Mouse (Mus musculus) limb, embryonic 13.5 days (tissue): ENCODE data around the gene Fam161a. TPM values are rescaled to one million over a fixed set of nuclear protein-coding genes. Genes with fewer than 3 reads are reported as not detected.

ENCODE experiments used
- ATAC-seq: fragments of 200-750 bp; cut with Nextera tagmentation; 2 replicates; pipeline ENCODE4 v1.8.0; 2017; ENCODE audit warnings: low read depth, moderate number of reproducible peaks, moderate TSS enrichment; ENCODE audit not compliant: low FRiP score
- H3K27ac ChIP-seq: fragments of 300-500 bp; sonication (generic); 2 replicates; pipeline ENCODE4 v1.5.1; 2015; ENCODE audit warnings: inconsistent platforms, mild to moderate bottlenecking, moderate library complexity
- H3K27me3 ChIP-seq: fragments of 300-500 bp; sonication (generic); 2 replicates; pipeline ENCODE4 v1.6.1; 2015; ENCODE audit warnings: mild to moderate bottlenecking, inconsistent platforms
- H3K36me3 ChIP-seq: fragments of 300-500 bp; sonication (generic); 2 replicates; pipeline ENCODE4 v1.6.1; 2015; ENCODE audit warnings: inconsistent platforms, mild to moderate bottlenecking, moderate library complexity
- H3K4me1 ChIP-seq: fragments of 300-500 bp; sonication (generic); 2 replicates; pipeline ENCODE4 v1.6.1; 2015; ENCODE audit warnings: inconsistent platforms
- H3K4me2 ChIP-seq: fragments of 300-500 bp; sonication (generic); replicated peaks from 2 replicates; pipeline ENCODE4 v1.6.1; 2015; ENCODE audit warnings: inconsistent platforms, mild to moderate bottlenecking, moderate library complexity
- H3K4me3 ChIP-seq: fragments of 300-500 bp; sonication (generic); 2 replicates; pipeline ENCODE4 v1.5.1; 2015; ENCODE audit warnings: moderate library complexity, mild to moderate bottlenecking, inconsistent platforms
- H3K9ac ChIP-seq: fragments of 300-500 bp; sonication (generic); 2 replicates; pipeline ENCODE4 v1.6.1; 2015; ENCODE audit warnings: mild to moderate bottlenecking, inconsistent platforms
- H3K9me3 ChIP-seq: fragments of 300-500 bp; sonication (generic); 2 replicates; pipeline ENCODE4 v1.6.1; 2016; ENCODE audit warnings: inconsistent platforms
- WGBS: fragments of 180-500 bp; shearing (Covaris S2); methylation state at CpG from one replicate; pipeline ENCODE4 v1.1.7; 2015; 5-methylcytosine and 5-hydroxymethylcytosine counted together
- polyA plus RNA-seq: library from polyadenylated mRNA; unstranded; fragments of >200 nt; fragmentation: Nextera tagmentation; extraction: Ambion mirVana; gene quantifications from 2 replicates; pipeline ENCODE4 v1.2.1, GENCODE M21; 2015

Gene Fam161a
- polyA plus RNA-seq, 1 experiment from 2014 or later, result 2.6 TPM

- no peak overlapping the region for H3K9ac ChIP-seq
- WGBS, result 93% methylated on average over 2 of the region's 2 CpGs
- H3K4me3 ChIP-seq, result no peak overlapping the region
- peaks cover 50% of the 10 kb centered on the region for H3K36me3 ChIP-seq
- H3K4me1 ChIP-seq, result peaks cover 12% of the 10 kb centered on the region
- no peaks in the 10 kb centered on the region for H3K27me3 ChIP-seq
- no peak overlapping the region for H3K27ac ChIP-seq
- ATAC-seq, result no peak
- no peak overlapping the region for H3K4me2 ChIP-seq
- no peaks in the 10 kb centered on the region for H3K9me3 ChIP-seq
Observed at GRCm38 (mm10) chr11:22994271-22994670, 13.1 kb upstream of the Fam161a start.

- no peak overlapping the region for H3K27ac ChIP-seq
- no peaks in the 10 kb centered on the region for H3K27me3 ChIP-seq
- H3K4me2 ChIP-seq, result no peak overlapping the region
- H3K4me1 ChIP-seq, result peaks cover 12% of the 10 kb centered on the region
- H3K4me3 ChIP-seq, result no peak overlapping the region
- no peak overlapping the region for H3K9ac ChIP-seq
- ATAC-seq, result no peak
- H3K36me3 ChIP-seq, result peaks cover 62% of the 10 kb centered on the region
- 90% methylated on average over 4 of the region's 4 CpGs for WGBS
- no peaks in the 10 kb centered on the region for H3K9me3 ChIP-seq
Observed at GRCm38 (mm10) chr11:22995461-22995860, 11.9 kb upstream of the Fam161a start.

- no peak overlapping the region for H3K4me2 ChIP-seq
- no peaks in the 10 kb centered on the region for H3K27me3 ChIP-seq
- no peak overlapping the region for H3K4me3 ChIP-seq
- no peak for ATAC-seq
- no peak overlapping the region for H3K9ac ChIP-seq
- H3K9me3 ChIP-seq, result no peaks in the 10 kb centered on the region
- H3K4me1 ChIP-seq, result no peaks in the 10 kb centered on the region
- H3K36me3 ChIP-seq, result peaks cover 81% of the 10 kb centered on the region
- H3K27ac ChIP-seq, result no peak overlapping the region
- WGBS, result 80% methylated on average over 1 of the region's 1 CpGs
Observed at GRCm38 (mm10) chr11:22998308-22998707, 9.0 kb upstream of the Fam161a start.

DNA sequence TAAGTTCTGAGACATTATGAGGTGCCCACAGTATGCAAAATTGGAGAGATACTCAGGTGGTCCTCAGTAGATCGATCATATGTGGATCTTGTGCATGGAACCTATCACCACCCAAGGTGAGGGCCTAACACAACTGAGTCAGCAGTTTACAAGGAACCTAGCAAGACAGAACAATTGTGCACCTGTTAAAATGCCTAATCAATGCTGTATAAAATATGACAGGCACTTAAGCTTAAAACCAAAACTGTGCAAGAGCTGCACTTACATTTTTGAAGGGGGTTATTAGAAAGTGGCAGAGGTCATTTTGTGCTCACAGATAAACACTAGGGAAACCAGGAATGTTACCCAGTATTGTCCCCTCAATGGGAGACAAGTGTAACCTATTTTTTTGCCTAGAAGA lies 2.1 kb upstream of the Fam161a start:
- peaks cover 42% of the 10 kb centered on the region for H3K36me3 ChIP-seq
- H3K27ac ChIP-seq, result no peak overlapping the region
- no peak for ATAC-seq
- no peak overlapping the region for H3K4me3 ChIP-seq
- 91% methylated on average over 1 of the region's 1 CpGs for WGBS
- no peaks in the 10 kb centered on the region for H3K27me3 ChIP-seq
- H3K4me2 ChIP-seq, result no peak overlapping the region
- H3K9ac ChIP-seq, result no peak overlapping the region
- H3K9me3 ChIP-seq, result no peaks in the 10 kb centered on the region
- peaks cover 4% of the 10 kb centered on the region; the same call in 1 of the 2 replicates for H3K4me1 ChIP-seq

DNA sequence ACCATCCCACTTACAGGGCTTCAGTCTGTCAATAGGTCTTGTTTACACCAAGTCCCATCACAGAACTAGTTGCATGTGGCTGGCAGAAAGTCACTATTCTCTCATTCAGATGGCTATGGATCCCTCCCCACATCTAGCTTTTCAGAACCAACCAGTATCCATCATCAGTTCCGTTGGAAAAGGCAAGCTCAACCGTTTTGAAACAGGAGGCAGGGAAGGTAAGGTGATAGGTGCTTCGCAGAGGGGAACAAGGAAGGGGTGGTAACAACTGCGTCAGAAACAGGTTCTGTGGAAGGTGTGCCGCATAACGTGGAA lies 208 bp upstream of the Fam161a start:
- 3% methylated on average over 6 of the region's 6 CpGs for WGBS
- H3K9ac ChIP-seq, result peak overlapping the region; percentile 76; the same call in 1 of the 2 replicates
- ATAC-seq, result no peak

DNA sequence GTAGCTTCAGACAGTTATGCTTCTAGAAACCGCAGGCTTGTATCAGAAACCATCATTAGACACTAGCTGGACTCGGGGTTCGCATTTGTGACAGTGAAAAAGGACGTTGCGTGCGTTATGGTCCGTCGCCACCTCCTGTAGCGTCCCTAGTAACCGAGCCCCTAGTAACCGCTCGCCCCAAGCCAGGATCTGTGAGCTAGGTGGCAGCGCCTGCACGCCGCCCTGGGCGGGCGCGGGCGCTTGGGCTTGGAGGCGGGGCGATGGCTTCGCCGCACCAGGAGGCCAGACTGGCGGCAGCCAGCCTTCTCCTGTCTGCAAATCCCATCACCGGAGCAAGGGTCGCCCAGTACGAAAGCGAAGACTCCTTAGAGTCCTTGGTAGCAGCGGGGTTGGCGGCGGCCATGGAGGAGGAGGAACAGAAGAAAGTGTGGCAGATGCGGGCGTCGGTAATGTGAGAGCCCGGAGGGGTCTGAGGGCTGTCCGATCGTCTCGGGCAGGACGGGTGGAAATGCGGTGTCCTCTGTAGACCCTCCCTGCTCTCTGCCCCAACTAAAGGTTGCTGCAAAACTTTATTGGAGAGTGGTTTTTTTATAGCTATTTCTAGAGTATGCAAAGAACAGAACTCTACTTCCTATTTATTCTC lies 971 bp downstream of the Fam161a start:
- peak overlapping the region; percentile 76 for H3K9ac ChIP-seq
- WGBS, result under 1% methylated on average over 40 of the region's 40 CpGs
- peak; percentile 92 for ATAC-seq
- no peaks in the 10 kb centered on the region for H3K27me3 ChIP-seq
- peaks cover 4% of the 10 kb centered on the region; the same call in 1 of the 2 replicates for H3K4me1 ChIP-seq
- H3K4me2 ChIP-seq, result peak overlapping the region; percentile 72
- H3K9me3 ChIP-seq, result no peaks in the 10 kb centered on the region
- H3K36me3 ChIP-seq, result peaks cover 20% of the 10 kb centered on the region
- H3K27ac ChIP-seq, result peak overlapping the region; percentile 75
- peak overlapping the region; percentile 52 for H3K4me3 ChIP-seq

More for the DNA sequence above, 208 bp upstream of the Fam161a start:
- Histone ChIP-seq H3K27ac (peak overlapping the region; percentile 75; the same call in 1 of the 2 replicates), H3K4me3 (peak overlapping the region; percentile 52), H3K27me3 (no peaks in the 10 kb centered on the region), H3K36me3 (peaks cover 27% of the 10 kb centered on the region), H3K4me2 (peak overlapping the region; percentile 72), H3K4me1 (peaks cover 4% of the 10 kb centered on the region; the same call in 1 of the 2 replicates), H3K9me3 (no peaks in the 10 kb centered on the region)

DNA sequence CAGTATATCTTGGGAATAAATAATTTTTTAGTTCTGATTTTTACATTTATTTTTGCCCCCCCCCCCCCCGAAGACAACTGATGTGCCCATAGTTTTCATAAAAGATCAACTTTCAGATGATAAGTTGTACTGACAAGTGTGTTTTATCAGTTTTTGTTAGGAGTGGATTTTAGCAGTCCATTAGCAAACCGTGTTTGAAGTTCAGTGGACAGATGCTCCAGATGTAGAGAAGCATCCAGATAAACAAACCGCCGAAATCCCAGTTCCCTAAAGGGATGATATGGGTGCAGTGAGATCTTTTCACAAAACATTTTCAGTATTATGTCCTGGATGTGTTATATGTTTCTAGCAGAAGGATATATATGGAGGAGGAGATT lies 1.5 kb downstream of the Fam161a start:
- peak overlapping the region; percentile 52 for H3K4me3 ChIP-seq
- H3K27ac ChIP-seq, result no peak overlapping the region; the same call in 1 of the 2 replicates
- peaks cover 4% of the 10 kb centered on the region; the same call in 1 of the 2 replicates for H3K4me1 ChIP-seq
- no peak for ATAC-seq
- no peaks in the 10 kb centered on the region for H3K27me3 ChIP-seq
- no peaks in the 10 kb centered on the region for H3K9me3 ChIP-seq
- 31% methylated on average over 4 of the region's 4 CpGs for WGBS
- peaks cover 15% of the 10 kb centered on the region for H3K36me3 ChIP-seq
- peak overlapping the region; percentile 76 for H3K9ac ChIP-seq
- peak overlapping the region; percentile 72 for H3K4me2 ChIP-seq

DNA sequence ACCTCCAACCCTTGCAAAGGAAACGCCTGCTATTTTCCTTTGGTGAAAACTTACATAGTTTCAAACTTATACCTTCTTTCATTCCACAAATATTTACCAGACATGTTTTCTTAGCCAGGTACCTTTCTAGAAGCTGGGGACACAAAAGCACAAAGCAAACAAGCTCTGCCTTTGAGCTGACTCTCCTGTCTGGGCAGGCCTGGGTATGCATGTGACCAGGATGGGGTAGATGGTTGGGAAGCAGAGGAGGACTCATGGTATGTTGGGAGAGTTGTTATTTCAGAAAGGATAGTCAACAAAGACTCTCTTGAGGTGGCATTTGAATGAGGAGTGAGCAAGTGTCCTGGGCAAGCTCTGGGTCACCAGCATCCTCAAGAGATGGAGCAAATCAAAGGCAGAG lies 5.8 kb downstream of the Fam161a start:
- H3K36me3 ChIP-seq, result no peaks in the 10 kb centered on the region
- no peak for ATAC-seq
- WGBS, result 68% methylated on average over 1 of the region's 1 CpGs
- H3K27me3 ChIP-seq, result no peaks in the 10 kb centered on the region
- H3K27ac ChIP-seq, result no peak overlapping the region
- no peaks in the 10 kb centered on the region for H3K4me1 ChIP-seq
- no peaks in the 10 kb centered on the region for H3K9me3 ChIP-seq
- H3K4me3 ChIP-seq, result no peak overlapping the region
- H3K4me2 ChIP-seq, result no peak overlapping the region
- H3K9ac ChIP-seq, result no peak overlapping the region

DNA sequence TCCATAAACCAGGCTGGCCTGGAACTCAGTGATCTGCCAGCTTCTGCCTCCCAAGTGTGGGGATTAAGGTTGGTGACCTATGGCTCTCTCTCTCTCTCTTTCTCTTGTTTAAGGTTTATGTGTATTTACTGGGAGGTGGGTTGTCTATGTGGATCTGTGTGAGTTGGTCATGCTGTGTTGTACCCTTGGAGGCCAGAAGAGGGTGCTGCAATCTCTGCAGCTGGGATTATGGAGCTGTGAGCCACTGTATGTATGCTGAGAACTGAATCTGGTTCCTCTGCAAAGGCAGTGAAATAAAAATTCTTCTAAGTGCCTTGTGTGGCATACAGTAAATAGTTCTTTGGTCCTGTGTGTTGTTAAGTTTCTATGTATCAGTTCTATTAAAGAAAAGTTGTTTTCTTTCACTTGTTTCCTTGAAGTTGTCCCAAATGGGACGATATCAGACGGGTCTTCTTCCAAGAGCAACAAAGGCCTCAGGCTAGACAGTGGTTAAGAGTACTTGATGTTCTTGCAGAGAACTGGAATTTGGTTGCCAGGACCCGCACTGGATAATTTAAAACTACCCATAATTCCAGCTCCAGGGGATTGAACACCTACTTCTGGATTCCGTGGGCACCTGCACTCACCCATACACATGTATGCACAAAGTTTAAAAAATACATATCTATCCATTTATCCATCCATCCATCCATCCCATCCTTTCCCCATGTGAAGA lies 6.4 kb downstream of the Fam161a start:
- no peak for ATAC-seq
- H3K27me3 ChIP-seq, result no peaks in the 10 kb centered on the region
- no peaks in the 10 kb centered on the region for H3K9me3 ChIP-seq
- no peak overlapping the region for H3K9ac ChIP-seq
- H3K27ac ChIP-seq, result no peak overlapping the region
- no peaks in the 10 kb centered on the region for H3K36me3 ChIP-seq
- no peak overlapping the region for H3K4me3 ChIP-seq
- WGBS, result 81% methylated on average over 4 of the region's 4 CpGs
- no peaks in the 10 kb centered on the region for H3K4me1 ChIP-seq
- H3K4me2 ChIP-seq, result no peak overlapping the region

DNA sequence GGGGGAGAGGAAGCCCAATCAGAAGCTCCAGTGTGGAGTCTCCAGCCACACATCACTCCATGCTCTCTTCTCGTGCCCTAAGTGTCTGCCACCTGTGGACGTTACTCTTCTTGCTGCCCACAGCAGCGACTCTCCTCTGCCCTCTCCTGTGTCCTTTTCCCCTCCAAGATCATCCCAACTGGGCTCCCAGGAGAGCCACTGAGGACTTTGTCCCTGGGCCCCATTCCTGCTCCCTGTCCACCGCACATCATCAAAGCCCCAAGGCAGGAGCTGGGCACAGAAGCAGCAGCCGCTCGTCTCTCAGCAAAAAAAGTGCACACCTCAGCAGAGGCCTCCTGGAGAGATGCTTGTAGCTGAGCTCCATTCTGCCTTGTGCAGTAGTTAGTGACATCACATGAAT lies 7.7 kb downstream of the Fam161a start:
- Histone ChIP-seq H3K27ac (no peak overlapping the region), H3K9ac (no peak overlapping the region), H3K36me3 (no peaks in the 10 kb centered on the region), H3K9me3 (no peaks in the 10 kb centered on the region), H3K27me3 (no peaks in the 10 kb centered on the region), H3K4me2 (no peak overlapping the region), H3K4me3 (no peak overlapping the region), H3K4me1 (0 out of 2 replicates have a peak, but pooled peaks cover 1% of the 10 kb centered on the region)
- no peak for ATAC-seq
- 79% methylated on average over 6 of the region's 6 CpGs for WGBS

DNA sequence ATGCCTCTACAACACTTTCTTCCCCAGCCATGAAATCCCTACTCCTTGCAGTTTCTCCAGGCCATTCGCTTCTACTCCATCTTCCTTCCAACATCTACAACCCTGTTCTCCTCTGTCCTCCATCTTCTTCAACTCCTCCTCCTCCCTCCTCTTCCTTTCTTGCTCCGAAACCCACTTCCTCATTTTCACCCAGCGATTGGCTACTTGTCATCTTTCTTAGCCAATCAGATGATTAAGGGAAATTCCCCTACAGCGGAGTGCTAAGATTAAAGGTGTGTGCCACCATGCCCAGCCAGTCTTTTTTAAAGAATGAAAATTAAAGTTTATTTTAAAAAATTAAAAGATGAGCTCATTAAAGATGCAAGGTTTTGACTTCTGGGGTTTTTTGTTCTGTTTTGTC lies 10.6 kb downstream of the Fam161a start:
- H3K4me2 ChIP-seq, result no peak overlapping the region
- no peaks in the 10 kb centered on the region for H3K27me3 ChIP-seq
- 0 out of 2 replicates have a peak, but pooled peaks cover 11% of the 10 kb centered on the region for H3K4me1 ChIP-seq
- H3K36me3 ChIP-seq, result no peaks in the 10 kb centered on the region
- no peak for ATAC-seq
- H3K9me3 ChIP-seq, result no peaks in the 10 kb centered on the region
- no peak overlapping the region for H3K9ac ChIP-seq
- H3K27ac ChIP-seq, result no peak overlapping the region
- H3K4me3 ChIP-seq, result no peak overlapping the region
- WGBS, result 92% methylated on average over 4 of the region's 4 CpGs

DNA sequence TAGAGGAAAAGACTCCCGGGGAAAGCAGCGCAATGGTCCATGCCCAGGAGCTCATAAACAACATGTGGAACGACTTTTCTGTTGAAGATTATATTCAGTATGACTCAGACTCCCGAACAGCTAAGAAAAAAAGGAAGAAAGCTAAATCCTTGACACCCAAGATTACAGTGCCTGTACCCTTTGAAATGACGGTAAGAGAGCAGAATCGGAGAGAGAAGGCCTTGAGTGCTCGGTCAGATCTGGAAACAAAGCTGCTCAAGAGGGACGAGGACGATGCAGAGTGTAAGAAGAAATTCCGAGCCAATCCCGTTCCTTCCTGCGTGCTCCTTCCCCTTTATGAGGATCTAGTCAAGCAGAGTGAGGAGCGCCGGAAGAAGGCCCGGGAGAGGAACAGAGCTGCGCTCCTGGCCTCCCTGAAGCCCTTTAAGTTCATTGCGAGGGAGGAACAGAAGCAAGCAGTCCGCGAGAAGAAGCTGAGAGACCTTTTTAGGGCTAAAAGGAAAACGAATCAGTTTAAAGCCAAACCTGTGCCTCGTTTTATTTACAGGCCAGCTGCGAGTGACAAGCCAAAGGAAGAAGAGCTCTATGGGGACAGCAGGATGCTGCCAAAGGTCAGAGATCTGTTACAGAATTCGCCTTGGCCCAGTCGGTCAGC lies 12.9 kb downstream of the Fam161a start:
- Histone ChIP-seq H3K4me3 (no peak overlapping the region), H3K9me3 (no peaks in the 10 kb centered on the region), H3K27me3 (no peaks in the 10 kb centered on the region), H3K4me2 (no peak overlapping the region), H3K9ac (no peak overlapping the region), H3K36me3 (no peaks in the 10 kb centered on the region), H3K4me1 (0 out of 2 replicates have a peak, but pooled peaks cover 11% of the 10 kb centered on the region), H3K27ac (no peak overlapping the region)
- ATAC-seq, result no peak
- WGBS, result 65% methylated on average over 24 of the region's 24 CpGs
